Mouse (Mus musculus) cerebellum, adult 18-20 months (tissue): ENCODE measurements around the gene Cep41.

ENCODE experiments used
- DNase-seq, 2 experiments: peaks; one replicate each; pipeline ENCODE4 v3.0.0; 2021

Cep41 gene

DNA sequence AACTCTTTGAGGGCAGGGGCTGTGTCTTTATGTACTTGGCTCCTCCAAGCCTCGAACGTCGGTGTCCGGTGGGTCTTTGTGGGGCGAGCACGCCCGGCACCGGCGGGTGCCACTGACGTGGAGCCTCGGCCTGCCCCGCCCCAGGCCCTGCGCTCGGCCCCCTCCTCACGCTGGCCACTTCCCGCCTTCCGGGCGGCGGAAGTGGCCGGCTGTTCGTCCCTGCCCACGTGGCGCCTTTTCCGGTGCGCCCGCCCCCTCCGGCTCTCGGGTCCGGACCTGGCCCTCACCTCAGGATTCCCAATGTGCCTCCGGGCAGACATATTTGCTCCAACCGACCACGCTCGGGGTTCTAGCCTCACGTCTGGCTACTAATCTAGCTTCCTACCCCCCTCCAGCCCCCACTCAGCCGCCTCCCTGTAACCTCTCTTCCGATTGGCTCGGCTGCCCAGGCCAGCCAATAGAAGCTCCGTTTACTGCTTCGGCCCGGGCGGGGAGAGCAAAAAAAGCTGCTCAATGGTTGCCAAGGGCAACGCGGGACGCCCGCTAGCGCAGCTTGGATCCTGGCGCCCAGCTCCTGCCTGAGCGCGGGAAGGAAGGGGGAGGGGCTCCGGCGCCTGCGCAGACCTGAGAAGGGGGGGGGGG is at the start of gene Cep41:
Gene Cep41, minus strand, starts transcription at position 400 of the 642 bp plus-strand sequence.
- peak; percentile 96 to 98 for DNase-seq

DNA sequence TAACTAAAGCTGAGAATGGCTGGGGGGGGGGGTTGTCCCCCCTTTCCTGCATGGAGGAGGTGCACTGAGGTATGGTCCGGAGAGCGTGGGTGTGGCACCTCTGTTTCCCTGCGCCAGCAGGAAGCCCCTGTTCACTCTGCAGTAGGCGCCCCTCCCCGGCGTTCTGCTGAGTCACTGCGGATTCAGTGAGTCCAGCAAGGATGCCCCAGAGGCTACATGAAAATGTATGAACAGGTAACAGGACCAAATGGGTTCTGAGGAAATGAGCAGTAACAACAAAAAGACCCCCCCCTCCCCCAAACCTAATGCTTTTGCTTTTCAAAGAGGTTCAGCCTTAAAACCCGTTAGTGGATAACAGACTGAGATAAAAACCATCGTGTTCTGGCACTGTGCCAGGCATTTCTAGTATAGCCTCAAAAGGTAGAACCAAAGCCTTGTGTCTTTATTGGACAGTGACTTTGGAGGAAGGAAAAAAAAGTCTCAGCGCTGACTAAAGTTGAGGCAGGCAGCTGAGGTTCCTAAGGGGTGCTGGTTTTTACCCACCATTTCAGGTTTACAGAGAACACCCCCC is 45.7 kb upstream of the Cep41 start:
- DNase-seq: peak; percentile 40 to 49

DNA sequence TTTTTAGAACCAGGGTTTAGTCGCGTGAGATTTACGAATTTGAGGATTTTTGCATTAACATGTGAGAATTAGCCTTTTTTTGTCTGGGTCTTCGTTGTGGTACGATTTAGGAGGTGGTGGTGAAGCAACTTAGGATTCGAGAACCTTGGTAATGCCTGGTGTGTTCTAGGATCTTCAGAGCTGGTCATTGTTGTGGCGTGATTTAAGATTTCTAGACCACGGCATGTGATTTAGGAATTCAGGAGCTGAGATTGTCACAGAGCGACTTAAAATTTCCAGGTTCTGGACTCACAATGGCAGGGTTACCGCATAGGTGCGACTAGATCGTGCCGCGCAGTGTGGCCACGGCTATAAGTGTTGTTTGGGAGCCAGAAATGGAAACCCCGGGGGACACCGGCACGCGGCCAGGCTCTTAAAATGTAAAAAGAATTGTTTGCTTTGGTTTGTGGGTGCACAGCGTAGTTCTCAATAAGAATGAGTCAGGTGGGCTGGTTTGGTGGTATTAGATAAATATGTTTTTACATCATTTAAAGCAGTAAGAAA is 45.0 kb upstream of the Cep41 start:
- DNase-seq: peak in 1 of 2 experiments; percentile 34

GRCm38 (mm10) chr6:30737548-30738463 is 44.3 kb upstream of the Cep41 start:
- DNase-seq: peak; percentile 76 to 83

DNA sequence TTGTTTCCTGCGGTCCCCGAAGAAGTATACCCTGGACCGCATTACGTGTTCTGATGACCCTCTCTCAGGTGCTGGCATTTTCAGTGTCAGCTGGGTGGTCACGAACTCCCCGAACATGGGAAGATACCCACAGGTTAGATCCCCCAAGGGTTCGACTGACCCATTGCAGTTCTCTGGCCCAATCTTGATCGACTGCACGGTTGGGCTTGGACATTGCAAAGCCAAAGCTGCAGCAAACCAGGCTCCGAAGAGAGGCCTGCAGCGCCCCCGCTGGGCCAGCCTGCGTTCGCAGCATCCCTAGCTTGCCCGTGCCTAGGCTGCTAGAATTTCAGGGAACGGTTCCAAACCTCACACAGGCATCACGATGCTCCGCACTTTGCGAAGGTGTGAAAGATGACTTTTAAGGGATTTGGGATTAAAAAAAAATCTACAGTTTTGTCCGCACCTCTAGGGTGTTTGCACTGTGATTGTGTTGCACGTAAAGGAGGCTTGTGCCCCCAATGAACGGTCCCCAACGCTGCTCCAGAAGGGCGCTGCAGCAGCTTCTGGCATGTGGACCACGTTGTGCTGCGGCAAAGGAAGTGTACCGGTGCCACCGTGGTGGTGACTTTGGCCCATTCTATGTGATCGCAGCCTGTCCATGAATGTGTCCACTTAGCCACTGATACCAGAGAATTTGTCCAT is 43.5 kb upstream of the Cep41 start:
- peak; percentile 73 for DNase-seq

- DNase-seq: no peak
Observed at GRCm38 (mm10) chr6:30736372-30736762, 42.8 kb upstream of the Cep41 start.

- no peak for DNase-seq
Observed at GRCm38 (mm10) chr6:30735728-30736371, 42.3 kb upstream of the Cep41 start.

DNA sequence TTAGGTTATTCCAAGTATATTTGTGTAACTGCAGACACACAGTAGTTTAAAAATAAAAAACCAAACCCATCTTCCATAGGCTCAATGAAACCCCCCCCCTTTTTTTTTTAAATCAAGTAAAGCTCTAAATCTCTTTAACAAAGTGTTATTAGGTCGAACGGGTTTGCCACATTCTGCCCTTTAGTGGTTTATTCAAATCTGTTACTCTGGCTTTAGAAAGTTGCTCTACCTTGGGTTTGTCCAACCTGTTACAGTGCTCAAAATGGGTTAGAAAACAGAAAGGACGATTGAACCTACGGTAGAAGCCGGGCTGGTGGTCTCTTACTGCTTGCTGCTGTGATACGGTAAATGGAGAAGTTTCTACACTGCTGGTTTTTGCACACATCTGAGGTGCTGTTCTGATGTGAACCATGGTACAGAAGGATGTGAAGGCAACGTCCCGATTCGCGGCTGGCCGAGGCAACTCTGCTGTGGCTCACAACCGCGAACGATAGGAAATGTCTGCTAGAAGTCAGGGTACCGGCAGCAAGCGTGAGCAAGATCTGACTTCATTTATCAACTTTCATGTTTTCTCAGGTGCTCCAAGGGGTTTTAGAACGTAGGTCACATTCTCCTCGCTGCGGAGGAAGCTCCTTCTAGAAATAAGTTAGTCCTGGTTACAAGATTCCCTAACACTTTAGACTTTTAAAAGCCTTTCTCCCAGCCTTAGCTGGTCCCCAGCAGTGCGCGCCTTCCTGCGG is 41.6 kb upstream of the Cep41 start:
- no peak for DNase-seq

DNA sequence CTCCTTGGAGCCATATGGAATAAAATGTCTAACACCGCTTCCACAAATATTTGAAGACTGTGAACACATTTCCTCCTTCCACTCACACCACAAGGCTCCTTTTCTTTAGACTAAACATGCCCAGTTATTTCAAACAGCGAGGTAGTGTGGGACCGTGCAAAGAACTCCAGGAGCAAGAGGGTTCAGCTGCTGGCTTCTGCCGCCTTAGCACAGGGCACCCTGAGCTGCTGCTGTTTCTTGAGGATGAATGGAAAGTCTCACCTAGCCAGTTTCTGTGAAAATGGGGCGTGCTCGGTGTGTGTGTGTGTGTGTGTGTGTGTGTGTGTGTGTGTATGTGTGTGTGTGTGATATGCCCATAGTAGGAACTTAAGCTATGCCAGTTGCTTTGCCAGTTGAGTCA is 40.9 kb upstream of the Cep41 start:
- DNase-seq: no peak

- DNase-seq: no peak
Observed at GRCm38 (mm10) chr6:30732571-30733130, 39.1 kb upstream of the Cep41 start.

DNA sequence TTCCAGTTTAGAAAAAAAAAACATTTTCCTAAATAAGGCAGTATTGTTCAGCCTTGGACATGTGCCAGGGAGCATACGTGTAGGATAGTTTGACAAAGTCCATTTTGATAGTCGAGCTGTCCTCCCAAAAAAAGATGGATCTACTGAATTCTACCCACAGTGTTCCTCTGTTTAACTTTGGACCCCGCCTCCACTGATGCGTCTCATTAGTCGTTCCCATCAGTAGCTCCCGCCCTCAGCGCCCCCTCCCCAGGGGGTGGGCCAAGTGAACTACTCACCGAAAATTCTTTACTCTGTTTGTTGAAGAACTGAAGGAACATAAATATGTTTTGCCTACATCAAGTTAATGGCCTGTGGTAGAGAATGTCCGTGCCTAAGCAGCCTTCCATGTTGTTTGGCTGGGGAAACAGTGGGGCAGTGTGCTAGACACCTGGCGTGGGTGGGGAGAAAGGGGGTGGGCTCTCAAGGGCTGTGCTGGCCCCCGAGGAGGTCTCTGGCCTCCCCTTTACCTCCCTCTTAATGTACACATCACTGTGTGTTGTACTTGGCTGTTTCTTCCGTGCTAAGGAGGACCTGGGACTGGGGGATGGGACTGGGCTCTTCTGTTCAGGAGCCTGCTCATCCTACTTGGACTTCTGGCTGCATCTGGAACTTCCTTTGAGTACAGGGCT is 36.9 kb upstream of the Cep41 start:
- no peak for DNase-seq

- no peak for DNase-seq
Observed at GRCm38 (mm10) chr6:30723331-30723730, 29.8 kb upstream of the Cep41 start, which contains the start of gene Mest. Gene Mest, plus strand, starts transcription at chr6:30723547.

DNA sequence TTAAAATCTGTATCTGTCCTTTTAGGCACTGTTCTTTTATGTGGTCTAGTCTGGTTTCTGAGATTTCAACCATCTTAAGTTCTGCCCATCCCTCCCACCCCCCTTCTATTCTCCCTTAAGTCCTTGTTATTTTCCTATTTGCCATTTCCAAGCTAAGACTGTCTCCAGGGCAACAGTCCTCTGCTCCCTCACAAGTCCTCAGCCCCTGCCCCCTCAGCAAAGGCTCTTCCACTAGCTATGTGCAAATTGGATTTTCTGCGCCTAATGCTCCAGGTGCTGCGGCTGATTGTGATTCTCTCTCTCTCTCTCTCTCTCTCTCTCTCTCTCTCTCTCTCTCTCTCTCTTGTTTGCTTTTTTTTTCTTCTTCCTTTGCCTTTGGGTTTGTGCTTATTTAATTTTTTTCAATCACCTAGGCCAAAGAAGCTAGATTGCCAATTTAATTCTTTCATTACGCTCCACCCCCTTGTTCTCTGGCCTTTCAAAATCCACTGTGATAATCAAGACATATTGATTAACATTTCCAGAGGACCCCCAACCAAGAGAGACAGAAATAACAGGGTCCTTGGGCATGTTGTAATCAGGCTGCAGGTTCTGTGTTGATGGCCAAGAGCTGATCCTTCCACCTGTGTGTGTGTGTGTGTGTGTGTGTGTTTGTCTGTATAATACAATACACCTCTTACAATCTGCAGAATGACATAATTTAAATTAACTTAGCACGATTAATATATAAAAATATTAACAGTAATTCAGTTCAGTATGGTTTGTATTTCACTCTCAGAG is 29.0 kb upstream of the Cep41 start:
- DNase-seq: no peak

DNA sequence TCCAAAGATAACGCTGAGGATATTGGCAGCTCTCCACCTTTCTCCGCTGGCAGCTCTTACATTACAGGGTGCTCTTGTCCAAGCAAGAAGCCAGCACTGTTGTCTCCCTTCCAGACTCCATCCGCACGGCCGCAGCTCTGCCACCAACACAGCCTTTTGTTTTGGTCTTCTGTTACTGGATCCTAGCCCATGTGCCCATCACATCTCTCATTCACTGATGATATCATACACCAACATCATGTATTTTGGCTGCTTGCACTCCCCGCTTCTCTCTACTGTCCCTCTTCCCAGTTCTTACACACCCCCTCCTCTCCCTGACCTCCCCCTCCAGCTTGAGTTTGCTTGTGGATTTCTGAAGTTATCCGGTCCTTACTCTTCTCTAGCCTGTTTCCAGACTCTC is 23.2 kb upstream of the Cep41 start:
- no peak for DNase-seq

DNA sequence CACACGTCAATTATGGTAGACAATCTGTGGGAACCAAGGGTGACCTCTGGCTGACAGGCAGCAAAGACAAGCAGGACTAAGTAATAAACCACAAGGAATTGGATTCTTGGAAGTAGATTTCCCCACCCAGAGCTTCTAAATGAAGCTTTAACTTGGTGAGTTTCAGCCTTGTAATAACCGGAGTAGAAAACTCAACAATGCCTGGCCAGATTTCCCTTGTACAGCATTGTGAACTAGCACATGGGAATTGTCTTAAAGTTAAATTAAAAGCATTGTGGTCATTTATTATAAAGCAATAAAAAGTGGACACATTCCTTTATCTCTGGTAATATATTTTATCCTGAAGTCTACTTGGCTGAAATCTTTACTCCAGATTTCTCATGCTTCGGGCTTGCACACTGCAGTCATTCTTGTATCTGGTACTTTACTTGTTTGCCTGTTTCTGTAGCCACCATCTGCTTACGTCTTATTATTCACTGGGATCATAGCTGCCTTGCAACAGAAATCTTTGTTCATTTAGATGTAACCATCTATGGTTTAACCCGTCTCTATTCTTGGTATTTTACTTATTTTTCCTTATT is 21.4 kb upstream of the Cep41 start:
- no peak for DNase-seq

DNA sequence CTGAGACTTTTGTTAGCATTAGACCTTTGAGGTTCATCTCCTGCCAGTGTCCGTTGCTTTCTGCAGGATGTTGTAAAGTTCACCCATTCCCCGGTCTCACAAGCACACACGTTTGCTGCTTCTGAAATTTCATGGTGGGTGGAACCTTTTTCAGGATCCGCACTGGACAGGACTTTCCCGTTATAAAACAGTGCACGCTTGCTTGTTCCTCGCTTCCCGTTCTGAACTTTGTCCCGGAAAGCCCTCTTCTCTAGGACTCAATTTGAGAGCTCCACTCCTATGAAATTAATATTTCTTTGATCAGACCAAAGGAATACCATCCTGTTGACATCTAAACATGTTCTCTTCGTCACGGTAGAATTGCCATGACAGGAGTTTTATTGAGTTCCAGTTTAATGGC is 20.3 kb upstream of the Cep41 start:
- DNase-seq: no peak

GRCm38 (mm10) chr6:30713455-30713854 is 19.9 kb upstream of the Cep41 start:
- DNase-seq: no peak

DNA sequence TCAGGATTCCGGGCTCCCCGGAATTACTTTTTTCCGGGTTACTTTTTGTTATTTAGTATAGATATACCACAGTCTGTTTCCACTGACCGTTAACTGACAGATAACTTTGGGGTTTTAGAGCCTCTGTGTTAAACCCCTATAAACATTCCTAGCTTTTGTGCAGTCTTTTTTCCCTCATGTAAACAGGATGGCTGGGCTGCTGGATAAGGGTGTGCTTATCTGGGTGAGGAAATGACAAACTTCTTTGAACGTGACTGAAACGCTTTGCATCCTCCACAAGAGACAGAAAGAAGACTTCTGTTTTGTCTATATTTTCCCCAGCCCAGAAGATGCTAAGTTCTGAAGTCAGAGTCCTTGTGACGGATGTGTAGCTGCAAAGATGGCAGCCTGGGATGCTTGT is 18.9 kb upstream of the Cep41 start:
- no peak for DNase-seq

- DNase-seq: no peak
Observed at GRCm38 (mm10) chr6:30711365-30711763, 17.8 kb upstream of the Cep41 start.
